In genomic region chr1:120120141-120120968, GRCm38 (mm10) we compare ENCODE assay signal across 7 mouse cellular contexts. TPM values are rescaled to one million over a fixed set of nuclear protein-coding genes. Genes with fewer than 3 reads are reported as not detected.
DNase-seq lines count a peak whose midpoint lies in the region; TF ChIP-seq lines count a peak whose summit lies in the region.

No protein-coding gene starts in this region.

- H3K36me3 ChIP-seq in testis, adult 2 months (ENCODE audit: control insufficient read depth, insufficient read depth, low read length): peaks cover 5% of the 10 kb centered on the region

- intact Hi-C loops in heart, postnatal 14 days (cut with DNase I): no loop called here

- no peak for TF ChIP-seq POLR2A in testis, adult 2 months (IDR thresholded peaks at IDR 0.05; ENCODE audit: control insufficient read depth, low read depth, low read length)

- no peak for TF ChIP-seq CTCF in testis, adult 2 months (IDR thresholded peaks at IDR 0.05; ENCODE audit: control insufficient read depth, insufficient read depth, insufficient replicate concordance, low read depth, low read length)

- peak; percentile 87 for DNase-seq in NIH3T3 (ENCODE audit: low read depth)
- peak; percentile 48 for DNase-seq in brain, adult 2 months (ENCODE audit: low read depth, low spot score)
- DNase-seq in fibroblast of lung, adult 2 months (ENCODE audit: low read depth): peak; percentile 49
- peak; percentile 46 to 70 for DNase-seq in heart, postnatal 14 days
- DNase-seq in kidney, postnatal 4 days: peak; percentile 52 to 72
- peak; percentile 54 to 56 for DNase-seq in lung, postnatal 4 days

- no peaks in the 10 kb centered on the region for H3K27me3 ChIP-seq in testis, adult 2 months (ENCODE audit: control insufficient read depth, insufficient read depth, low read length)

- peak overlapping the region; percentile 91 for H3K27ac ChIP-seq in testis, adult 2 months (ENCODE audit: control insufficient read depth, insufficient read depth, low read depth, low read length)

- peak overlapping the region; percentile 96 for H3K4me3 ChIP-seq in testis, adult 2 months (ENCODE audit: control insufficient read depth, low read depth, low read length)

- peaks cover 12% of the 10 kb centered on the region for H3K4me1 ChIP-seq in testis, adult 2 months (ENCODE audit: control insufficient read depth, insufficient read depth, low read length)

RNA-seq across cellular contexts. Expression of gene Dbi, which starts 0.5 kb away (rescaled TPM):
- 100 to 1,000 TPM; 331 to 352 TPM for total RNA-seq in heart, postnatal 14 days (2021)
- polyA plus RNA-seq in testis, adult 2 months (2012; rRNA removed): 79.0 and 90.5 TPM in 2 replicates

RNA-seq across cellular contexts. Expression of gene 3110009E18Rik, which starts 0.6 kb away (rescaled TPM):
- total RNA-seq in heart, postnatal 14 days (2021): 1 to 10 TPM; 5.4 to 5.5 TPM
- 5.6 and 8.4 TPM in 2 replicates for polyA plus RNA-seq in testis, adult 2 months (2012; rRNA removed)

RNA-seq across cellular contexts. Expression of gene Tmem37, which starts 46.5 kb away (rescaled TPM):
- 1 to 10 TPM; 5.5 to 6.3 TPM for total RNA-seq in heart, postnatal 14 days (2021)
- polyA plus RNA-seq in testis, adult 2 months (2012; rRNA removed): 9.3 and 21.3 TPM in 2 replicates

Comparison
In these comparisons a context has a peak if more than half of its experiments do, and no peak if none do; other contexts are left out.
1. Peak in every context shown above with its lines: DNase-seq, H3K4me3 ChIP-seq and H3K27ac ChIP-seq.